Mouse (Mus musculus) erythroblast, embryonic 14.5 days (primary cell): Measurements from ENCODE around the gene Ptpn7.

Experiments used
- GATA1 ChIP-seq: IDR thresholded peaks from 2 replicates; pipeline ENCODE4 v1.6.1; 2012; ENCODE audit warnings: low read length, inconsistent platforms, mixed read lengths
- TAL1 ChIP-seq: IDR thresholded peaks from 3 replicates; pipeline ENCODE4 v1.6.1; 2012; ENCODE audit warnings: low read length, inconsistent platforms, mixed read lengths

- TF ChIP-seq GATA1: no peak
- no peak for TF ChIP-seq TAL1
Measured at GRCm38 (mm10) chr1:135085296-135085871, 47.1 kb upstream of the Ptpn7 start.
